Mouse (Mus musculus) cerebellum, adult 9-10 months (tissue): Measurements from ENCODE around the gene Acta1.

Source experiments
- DNase-seq: peaks from one replicate; pipeline ENCODE4 v3.0.0; 2022

Acta1 gene

DNA sequence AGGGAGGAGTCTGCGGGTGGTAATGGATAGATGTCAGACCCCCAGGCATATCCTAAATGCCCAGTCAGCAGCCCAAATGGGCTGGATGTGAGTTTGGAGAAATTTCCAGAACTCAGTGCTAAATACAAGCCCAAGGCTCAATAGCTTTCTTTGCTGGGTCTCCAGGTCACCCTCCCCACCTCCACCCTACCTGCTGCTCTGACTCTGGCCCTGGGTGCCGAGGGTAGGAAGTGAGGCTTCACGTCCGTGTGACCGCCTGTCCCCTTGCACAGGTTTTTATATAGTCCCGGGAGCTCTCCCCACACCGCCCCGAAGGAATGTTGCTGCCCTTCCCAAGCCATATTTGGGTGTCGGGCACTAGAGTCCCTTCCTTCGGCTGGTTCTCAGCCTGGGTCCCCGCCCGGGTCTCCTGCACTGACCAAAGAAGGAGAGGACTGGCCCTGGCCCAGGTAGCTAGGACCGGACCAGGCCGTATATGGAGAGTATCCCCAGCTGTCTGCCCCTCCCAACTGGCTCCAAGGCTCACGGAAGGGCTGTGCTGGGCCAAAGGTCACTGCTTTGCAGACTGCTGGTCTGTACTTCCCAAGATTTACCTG lies at the start of gene Acta1:
Gene Acta1 (minus strand): TSS at position 250 of the 596 bp plus-strand sequence.
- DNase-seq, result no peak

- DNase-seq, result no peak
Observed at GRCm38 (mm10) chr8:123929026-123929425, 34.5 kb upstream of the Acta1 start.

- no peak for DNase-seq
Observed at GRCm38 (mm10) chr8:123925671-123926070, 31.1 kb upstream of the Acta1 start.

- peak; percentile 92 for DNase-seq
Observed at GRCm38 (mm10) chr8:123924719-123925118, 30.2 kb upstream of the Acta1 start.

GRCm38 (mm10) chr8:123914635-123915034 lies 20.1 kb upstream of the Acta1 start:
- DNase-seq, result no peak

GRCm38 (mm10) chr8:123912265-123912664 lies 17.7 kb upstream of the Acta1 start:
- DNase-seq, result no peak

DNA sequence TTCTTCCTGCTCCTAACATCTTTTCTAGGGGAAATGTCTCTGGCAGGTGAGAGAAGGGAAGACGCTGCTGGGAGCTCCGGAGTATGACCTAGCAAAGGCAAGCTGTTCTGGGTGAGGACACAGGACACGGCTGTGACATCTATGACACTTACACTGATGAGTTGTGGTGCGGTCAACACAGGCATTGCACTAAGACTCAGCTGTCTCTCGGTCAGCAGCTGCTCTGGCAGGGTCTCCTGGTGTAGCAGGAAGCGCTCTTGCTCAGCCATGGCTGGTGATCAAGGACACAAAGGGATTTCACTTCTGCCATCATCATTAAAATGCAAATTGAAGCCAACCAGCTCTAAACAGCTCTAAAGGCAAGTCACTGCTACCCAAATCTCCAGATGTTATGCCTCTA lies 13.1 kb upstream of the Acta1 start:
- no peak for DNase-seq

DNA sequence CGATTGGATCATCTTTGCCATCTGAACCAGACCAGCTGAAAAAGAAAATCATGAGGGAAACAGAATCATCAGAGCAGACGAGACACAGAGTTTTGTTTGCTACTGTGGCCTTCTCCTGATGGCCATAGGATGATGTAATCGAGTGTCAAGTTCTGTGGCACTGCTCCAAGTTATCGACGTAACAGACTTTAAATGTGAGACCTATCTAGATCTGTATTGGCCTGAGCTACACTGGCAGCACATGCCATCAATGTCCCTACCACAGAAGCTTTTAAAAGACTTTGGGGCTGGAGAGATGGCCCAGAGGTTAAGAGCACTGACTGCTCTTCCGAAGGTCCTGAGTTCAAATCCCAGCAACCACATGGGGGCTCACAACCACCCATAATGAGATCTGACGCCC lies 8.1 kb upstream of the Acta1 start:
- DNase-seq, result no peak

GRCm38 (mm10) chr8:123899366-123899765 lies 4.8 kb upstream of the Acta1 start:
- DNase-seq, result no peak

GRCm38 (mm10) chr8:123898576-123898975 lies 4.0 kb upstream of the Acta1 start:
- no peak for DNase-seq

DNA sequence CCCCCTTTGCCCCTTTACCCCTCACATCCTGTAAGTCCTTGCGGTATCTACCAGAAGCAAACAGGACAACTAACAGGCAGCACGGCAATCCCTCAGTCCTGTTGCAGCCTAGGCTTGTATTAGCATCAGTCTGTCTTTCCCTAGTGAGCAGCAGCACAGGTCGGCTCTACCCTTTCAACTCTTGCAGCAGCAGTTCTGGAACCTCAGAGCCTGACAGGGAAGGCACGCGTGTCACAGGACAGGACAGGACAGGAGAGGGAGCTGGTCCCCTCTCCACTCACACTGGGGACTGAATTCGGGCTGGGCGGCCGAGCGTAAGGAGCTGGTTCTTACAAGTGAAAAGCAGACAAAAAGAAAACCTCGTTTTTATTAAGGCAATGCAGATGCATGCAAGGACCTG lies 2.2 kb upstream of the Acta1 start:
- no peak for DNase-seq

DNA sequence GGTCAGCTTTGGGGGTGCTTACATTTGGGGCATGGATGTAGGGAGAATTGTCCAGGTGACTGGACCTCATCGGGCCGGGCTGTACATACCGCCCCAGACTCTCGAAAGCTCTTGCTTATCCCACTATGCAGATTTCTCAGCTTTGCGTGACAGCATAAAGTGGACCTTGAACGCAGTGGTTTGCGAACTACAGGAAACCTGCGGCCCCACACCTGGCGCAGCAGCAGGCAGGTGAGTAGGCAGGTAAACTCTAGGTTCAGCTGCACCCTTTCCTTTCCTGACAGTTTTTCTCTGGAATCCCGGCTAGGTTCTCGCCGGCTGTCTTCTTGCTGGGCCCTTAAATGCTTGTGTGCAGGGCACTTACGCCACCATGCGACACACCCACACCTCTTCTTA lies 1.8 kb upstream of the Acta1 start:
- DNase-seq, result no peak

- DNase-seq, result no peak
Observed at GRCm38 (mm10) chr8:123895680-123896365, 1.3 kb upstream of the Acta1 start.

DNA sequence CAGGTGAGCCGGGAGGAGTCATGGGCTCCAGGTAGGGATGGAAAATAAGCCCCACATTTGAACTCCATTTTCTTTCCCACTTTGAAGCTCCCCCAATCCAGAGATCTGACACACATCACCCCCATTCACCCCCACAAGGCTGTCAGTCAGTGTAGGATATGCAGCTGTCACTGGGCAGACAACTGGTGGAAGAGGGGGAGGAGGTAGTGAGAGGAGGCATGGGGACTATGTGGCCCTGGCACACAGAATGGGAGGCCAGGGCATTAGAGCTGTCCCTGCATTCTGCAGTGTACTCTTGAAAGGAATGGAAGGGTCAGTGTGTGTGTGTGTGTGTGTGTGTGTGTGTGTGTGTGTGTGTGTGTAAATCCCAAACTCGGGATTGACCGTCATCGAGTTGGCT lies 679 bp upstream of the Acta1 start:
- no peak for DNase-seq

DNA sequence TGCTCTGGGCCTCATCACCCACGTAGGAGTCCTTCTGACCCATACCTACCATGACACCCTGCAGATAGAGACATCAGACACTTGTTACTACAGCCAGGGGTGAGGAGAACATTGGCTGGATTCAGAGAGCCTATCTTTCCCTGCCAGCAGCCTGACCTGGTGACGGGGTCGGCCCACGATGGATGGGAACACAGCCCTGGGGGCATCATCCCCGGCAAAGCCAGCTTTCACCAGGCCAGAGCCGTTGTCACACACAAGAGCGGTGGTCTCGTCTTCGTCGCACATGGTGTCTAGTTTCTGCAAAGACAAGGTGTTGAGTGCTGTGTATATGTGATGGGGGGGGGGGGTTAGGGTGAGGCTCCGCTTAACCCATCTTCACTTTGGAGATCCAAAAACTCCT lies 1.1 kb downstream of the Acta1 start:
- no peak for DNase-seq

- DNase-seq, result peak; percentile 57
Observed at GRCm38 (mm10) chr8:123892586-123893155, 1.9 kb downstream of the Acta1 start.

DNA sequence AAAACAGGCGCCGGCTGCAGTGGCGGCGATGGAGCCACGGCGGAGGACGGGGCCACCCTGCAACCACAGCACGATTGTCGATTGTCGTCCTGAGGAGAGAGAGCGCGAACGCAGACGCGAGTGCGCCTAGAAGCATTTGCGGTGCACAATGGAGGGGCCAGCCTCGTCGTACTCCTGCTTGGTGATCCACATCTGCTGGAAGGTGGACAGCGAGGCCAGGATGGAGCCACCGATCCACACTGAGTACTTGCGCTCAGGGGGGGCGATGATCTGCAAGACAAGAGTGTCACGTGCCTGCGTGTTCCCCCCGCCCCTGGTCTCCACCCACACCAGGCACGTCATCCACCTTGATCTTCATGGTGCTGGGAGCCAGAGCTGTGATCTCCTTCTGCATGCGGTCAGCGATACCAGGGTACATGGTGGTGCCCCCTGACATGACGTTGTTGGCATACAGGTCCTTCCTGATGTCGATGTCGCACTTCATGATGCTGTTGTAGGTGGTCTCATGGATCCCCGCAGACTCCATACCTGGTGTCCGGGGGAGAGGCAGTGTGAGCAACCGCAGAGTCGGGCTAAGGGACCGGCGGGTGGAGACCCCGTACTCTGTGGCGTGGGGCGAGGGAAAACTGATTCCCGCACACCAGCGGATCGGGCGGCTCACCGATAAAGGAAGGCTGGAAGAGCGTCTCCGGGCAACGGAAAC lies 2.5 kb downstream of the Acta1 start:
- DNase-seq, result peak; percentile 93

GRCm38 (mm10) chr8:123891271-123891670 lies 3.3 kb downstream of the Acta1 start:
- peak; percentile 87 for DNase-seq

- no peak for DNase-seq
Observed at GRCm38 (mm10) chr8:123889797-123890196, 4.8 kb downstream of the Acta1 start.

DNA sequence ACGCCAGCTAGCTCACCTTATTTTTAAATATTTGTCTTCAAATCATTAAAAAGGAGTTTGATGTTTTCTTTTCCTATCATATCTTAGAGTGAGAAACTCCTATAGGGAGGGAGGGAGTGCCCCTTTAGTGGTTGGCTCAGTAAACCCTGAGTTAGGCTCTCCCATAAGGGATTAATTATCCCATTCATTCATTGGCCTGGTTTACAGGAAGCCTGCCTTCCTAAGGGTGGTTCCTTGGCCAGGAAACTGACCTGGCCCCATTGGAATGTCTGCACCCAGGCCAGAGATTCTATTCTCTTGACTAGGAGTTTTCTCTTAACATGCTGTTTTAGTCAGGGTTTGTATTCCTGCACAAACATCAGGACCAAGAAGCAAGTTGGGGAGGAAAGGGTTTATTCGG lies 6.6 kb downstream of the Acta1 start:
- no peak for DNase-seq

DNA sequence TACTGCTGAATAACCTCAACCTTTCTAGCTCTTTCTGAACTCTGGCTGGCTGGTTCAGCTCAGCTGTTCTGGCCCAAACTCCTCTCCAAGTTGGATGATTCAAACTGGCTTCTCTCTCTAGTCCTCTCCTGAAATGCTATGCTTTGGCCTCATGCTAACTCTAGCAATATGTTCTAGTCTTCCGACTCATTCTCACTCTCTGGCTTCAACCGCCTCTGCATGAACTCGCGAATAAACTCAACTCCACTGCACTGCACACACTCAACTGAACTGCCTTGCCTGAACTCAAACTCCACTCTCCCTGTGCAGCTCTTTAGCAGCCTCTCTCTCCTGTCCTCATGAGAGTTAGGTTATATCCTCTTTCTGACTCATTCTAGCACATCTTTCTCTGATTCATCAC lies 7.4 kb downstream of the Acta1 start:
- DNase-seq, result no peak

- DNase-seq, result no peak
Observed at GRCm38 (mm10) chr8:123884721-123885565, 9.6 kb downstream of the Acta1 start.

DNA sequence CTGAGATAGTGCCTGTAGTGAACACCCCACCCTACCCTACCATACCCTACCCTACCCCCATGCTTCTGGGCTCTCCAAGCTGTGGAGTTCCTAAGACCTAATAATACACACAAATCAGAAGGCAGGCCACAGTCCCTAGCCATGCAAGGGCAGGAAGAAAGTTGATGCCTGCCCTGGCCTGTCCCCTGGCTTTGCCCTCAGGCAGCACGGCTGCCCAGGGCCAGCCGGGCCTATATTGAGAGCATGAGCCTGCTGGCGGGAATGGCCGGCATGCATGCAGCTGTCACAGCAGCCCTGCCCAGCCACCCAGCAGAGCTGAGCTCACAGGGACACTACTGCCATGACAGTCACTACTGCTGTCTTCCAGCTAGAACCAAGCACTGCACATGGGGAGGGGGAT lies 11.5 kb downstream of the Acta1 start:
- DNase-seq, result no peak
